Mouse (Mus musculus): ENCODE measurements at regions not wholly inside any gene's neighbourhood (a gene's known extent, or its start where the extent isn't known, plus 50 kb on each side); places are given as distances from the start of the nearest gene placed in this dataset.

DNA sequence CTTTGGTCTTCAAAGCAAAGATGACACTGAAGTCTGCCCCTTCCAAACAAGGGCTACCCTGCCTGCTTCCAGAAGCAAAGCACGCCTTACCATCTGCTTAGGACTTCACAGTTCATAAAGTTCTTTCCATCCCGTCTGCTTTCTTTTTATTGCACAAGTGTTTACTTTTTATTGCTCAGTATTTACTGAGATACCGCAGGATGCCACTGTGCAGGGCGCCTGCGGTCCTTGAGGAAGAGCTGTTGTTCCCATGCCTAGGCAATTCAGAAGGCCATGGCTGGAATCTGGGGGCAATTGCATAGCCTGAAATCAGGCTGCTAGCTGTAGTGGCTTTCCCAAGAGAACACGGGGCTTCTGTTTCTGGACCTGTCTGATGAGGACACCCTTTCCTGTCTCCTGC is 1255.8 kb upstream of the A1bg start:
- WGBS: 86% methylated on average over 6 of the region's 6 CpGs
- no peak overlapping the region for H3K4me3 ChIP-seq (ENCODE audit: low read depth, low read length)
- H3K9me3 ChIP-seq (ENCODE audit: low read length): no peaks in the 10 kb centered on the region
- no peaks in the 10 kb centered on the region for H3K36me3 ChIP-seq (ENCODE audit: insufficient read depth)
- H3K27me3 ChIP-seq (ENCODE audit: insufficient read depth, low read length): no peaks in the 10 kb centered on the region
- no peak overlapping the region for H3K9ac ChIP-seq
- H3K4me1 ChIP-seq (ENCODE audit: insufficient read depth): no peaks in the 10 kb centered on the region
- ATAC-seq (no peak), DNase-seq (no peak)
- TF ChIP-seq CTCF (IDR thresholded peaks at IDR 0.05; ENCODE audit: low read depth): no peak
- no peak overlapping the region for H3K27ac ChIP-seq (ENCODE audit: low read depth, low read length)
- H3K4me2 ChIP-seq (ENCODE audit: low read depth): no peak overlapping the region

DNA sequence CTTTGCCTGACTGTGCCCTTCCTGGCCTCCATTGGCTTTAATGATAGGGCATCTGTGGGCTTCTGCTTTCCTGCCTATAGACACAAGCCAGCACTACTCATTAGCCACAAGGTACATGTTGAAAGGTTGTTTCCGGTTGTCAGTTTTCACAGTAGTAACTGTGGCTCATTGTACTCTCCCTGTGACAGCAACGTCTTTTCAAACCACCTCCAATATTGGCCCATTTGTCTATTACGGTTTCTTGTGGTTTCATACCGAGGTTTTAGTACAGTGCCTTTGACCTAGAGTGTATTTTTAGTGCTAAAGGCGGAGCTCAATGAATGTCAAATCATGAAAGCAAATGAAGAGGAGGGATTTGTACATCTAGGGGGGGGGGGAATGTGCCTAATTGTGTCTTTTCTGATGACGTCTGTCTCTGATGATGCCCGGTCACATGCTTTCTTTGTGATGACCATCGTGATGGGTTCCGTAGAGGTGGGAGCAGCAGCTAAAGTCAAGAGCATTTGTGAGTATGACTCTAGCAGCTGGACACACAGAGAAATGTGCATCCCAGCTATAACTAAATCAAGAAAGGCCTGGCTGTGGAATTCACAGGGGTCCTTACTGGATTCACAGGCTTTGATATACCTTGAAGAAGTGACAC is 1255.1 kb upstream of the A1bg start:
- Histone ChIP-seq H3K36me3 (ENCODE audit: insufficient read depth) (no peaks in the 10 kb centered on the region), H3K4me3 (ENCODE audit: low read depth, low read length) (no peak overlapping the region), H3K27me3 (ENCODE audit: insufficient read depth, low read length) (no peaks in the 10 kb centered on the region), H3K4me2 (ENCODE audit: low read depth) (no peak overlapping the region), H3K9ac (no peak overlapping the region), H3K27ac (ENCODE audit: low read depth, low read length) (no peak overlapping the region), H3K9me3 (ENCODE audit: low read length) (no peaks in the 10 kb centered on the region), H3K4me1 (ENCODE audit: insufficient read depth) (no peaks in the 10 kb centered on the region)
- no peak for TF ChIP-seq CTCF (IDR thresholded peaks at IDR 0.05; ENCODE audit: low read depth)
- ATAC-seq: no peak
- WGBS: 87% methylated on average over 9 of the region's 9 CpGs
- DNase-seq: no peak

DNA sequence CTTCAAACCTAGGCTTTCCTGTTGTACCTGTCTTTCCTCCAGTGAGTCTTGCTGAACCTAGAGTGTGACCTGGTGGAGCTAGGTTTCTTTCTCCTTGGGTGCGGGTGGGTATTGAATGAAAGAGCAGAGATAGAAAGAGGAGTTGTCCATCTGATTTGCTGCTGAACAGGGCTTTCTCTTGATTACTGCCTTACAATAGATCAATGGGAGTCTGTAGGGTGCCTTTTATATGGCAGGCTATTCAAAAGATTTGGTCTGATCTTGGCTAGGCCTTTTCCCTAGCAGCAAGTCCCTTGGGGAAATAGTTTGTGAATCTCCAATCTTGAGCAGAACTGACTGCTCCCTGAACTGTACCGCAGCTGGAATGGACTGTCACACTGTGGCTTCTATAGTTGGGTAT is 1253.3 kb upstream of the A1bg start:
- ATAC-seq (no peak), DNase-seq (no peak)
- Histone ChIP-seq H3K36me3 (ENCODE audit: insufficient read depth) (no peaks in the 10 kb centered on the region), H3K4me1 (ENCODE audit: insufficient read depth) (no peaks in the 10 kb centered on the region), H3K9me3 (ENCODE audit: low read length) (no peaks in the 10 kb centered on the region), H3K27ac (ENCODE audit: low read depth, low read length) (no peak overlapping the region), H3K9ac (no peak overlapping the region), H3K4me2 (ENCODE audit: low read depth) (no peak overlapping the region), H3K4me3 (ENCODE audit: low read depth, low read length) (no peak overlapping the region), H3K27me3 (ENCODE audit: insufficient read depth, low read length) (no peaks in the 10 kb centered on the region)
- WGBS: 50% methylated on average over 2 of the region's 2 CpGs
- TF ChIP-seq CTCF (IDR thresholded peaks at IDR 0.05; ENCODE audit: low read depth): no peak

DNA sequence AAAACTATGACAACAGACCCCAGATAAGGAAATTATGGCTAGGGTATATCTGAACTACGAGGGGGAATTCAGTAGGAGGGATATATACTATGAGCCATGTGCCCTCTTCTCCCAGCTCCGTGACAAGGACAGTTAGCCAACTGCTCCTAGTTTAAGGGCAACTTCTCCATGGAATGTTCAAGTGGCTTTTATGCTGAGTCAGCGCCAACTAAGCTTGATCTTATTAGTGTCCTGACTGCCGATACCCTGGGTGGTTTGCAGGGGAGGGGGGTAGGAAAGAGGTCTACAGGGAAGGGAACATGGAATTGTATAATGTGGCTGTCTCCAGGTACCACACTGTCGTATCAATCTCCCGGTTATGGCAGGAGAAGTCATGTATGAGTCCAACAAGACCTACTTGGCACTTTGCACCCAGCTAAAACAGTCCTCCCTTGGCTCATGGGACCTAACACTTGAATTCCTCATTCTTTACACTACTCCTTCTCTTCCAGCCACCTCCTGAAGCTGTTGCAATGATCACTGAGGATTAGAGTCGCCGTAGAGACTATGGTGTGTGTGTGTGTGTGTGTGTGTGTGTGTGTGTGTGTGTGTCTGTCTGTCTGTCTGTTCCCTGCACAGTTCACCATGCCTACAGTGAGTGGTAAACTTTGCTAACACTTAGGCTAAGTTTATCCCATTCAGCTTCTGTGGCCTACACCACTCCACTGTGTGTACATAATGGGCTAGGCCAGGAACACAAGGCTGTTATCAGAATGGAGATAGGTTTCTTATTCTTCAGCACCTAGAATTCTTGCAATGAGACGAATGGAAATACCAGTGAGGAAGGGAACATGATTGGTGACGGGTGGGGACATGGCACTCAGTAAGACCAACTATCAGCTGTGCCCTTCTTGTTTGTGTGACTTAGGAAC is 1251.1 kb upstream of the A1bg start:
- H3K9ac ChIP-seq: no peak overlapping the region
- H3K27ac ChIP-seq (ENCODE audit: low read depth, low read length): no peak overlapping the region
- TF ChIP-seq CTCF (IDR thresholded peaks at IDR 0.05; ENCODE audit: low read depth): no peak
- ATAC-seq: no peak
- DNase-seq: no peak
- WGBS: 91% methylated on average over 10 of the region's 10 CpGs
- no peaks in the 10 kb centered on the region for H3K9me3 ChIP-seq (ENCODE audit: low read length)
- no peaks in the 10 kb centered on the region for H3K36me3 ChIP-seq (ENCODE audit: insufficient read depth)
- no peak overlapping the region for H3K4me3 ChIP-seq (ENCODE audit: low read depth, low read length)
- H3K27me3 ChIP-seq (ENCODE audit: insufficient read depth, low read length): no peaks in the 10 kb centered on the region
- no peaks in the 10 kb centered on the region for H3K4me1 ChIP-seq (ENCODE audit: insufficient read depth)
- H3K4me2 ChIP-seq (ENCODE audit: low read depth): no peak overlapping the region

DNA sequence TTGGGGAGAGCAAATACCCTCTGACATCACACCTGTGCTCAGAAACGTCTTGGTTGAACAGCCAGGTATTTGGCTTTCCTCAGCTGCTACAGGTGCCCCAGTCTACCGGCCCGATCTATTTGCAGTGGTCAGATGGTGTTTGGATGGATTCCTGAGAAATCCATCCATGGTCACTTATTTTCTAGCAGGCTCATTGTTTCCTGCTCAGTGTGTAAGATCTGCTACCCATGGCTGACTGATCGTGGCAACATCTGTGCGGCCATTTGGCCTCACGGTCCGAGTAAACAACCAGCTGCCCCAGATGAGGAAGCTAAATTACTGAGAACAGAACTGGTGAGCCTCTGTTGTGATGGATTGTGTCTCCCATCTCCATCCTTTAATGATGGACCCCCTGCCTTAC is 1248.8 kb upstream of the A1bg start:
- H3K9me3 ChIP-seq (ENCODE audit: low read length): no peaks in the 10 kb centered on the region
- H3K36me3 ChIP-seq (ENCODE audit: insufficient read depth): no peaks in the 10 kb centered on the region
- 82% methylated on average over 7 of the region's 7 CpGs for WGBS
- ATAC-seq: no peak
- H3K27me3 ChIP-seq (ENCODE audit: insufficient read depth, low read length): no peaks in the 10 kb centered on the region
- no peaks in the 10 kb centered on the region for H3K4me1 ChIP-seq (ENCODE audit: insufficient read depth)
- no peak for TF ChIP-seq CTCF (IDR thresholded peaks at IDR 0.05; ENCODE audit: low read depth)
- no peak for DNase-seq
- H3K27ac ChIP-seq (ENCODE audit: low read depth, low read length): no peak overlapping the region
- H3K9ac ChIP-seq: no peak overlapping the region
- H3K4me2 ChIP-seq (ENCODE audit: low read depth): no peak overlapping the region
- no peak overlapping the region for H3K4me3 ChIP-seq (ENCODE audit: low read depth, low read length)

DNA sequence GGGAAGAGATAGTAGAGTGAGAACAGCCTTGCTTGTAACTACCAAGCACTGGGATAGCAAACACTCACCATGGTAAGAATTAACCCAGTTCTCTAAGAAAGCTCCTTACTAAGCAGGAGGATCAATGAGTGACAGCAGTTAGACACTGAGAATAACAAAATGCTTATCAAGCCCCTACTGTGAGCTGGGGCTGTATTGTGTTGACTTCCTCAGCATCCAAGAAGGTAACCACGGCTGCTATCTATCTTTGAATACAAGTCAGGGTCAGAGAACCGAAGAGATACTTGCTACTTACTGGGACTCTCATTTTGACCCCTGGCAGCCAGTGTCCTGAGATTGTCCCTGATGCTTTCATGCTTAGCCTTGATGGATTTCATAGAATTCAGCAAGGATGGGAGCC is 1248.4 kb upstream of the A1bg start:
- no peak overlapping the region for H3K4me3 ChIP-seq (ENCODE audit: low read depth, low read length)
- ATAC-seq (no peak), DNase-seq (no peak)
- H3K36me3 ChIP-seq (ENCODE audit: insufficient read depth): no peaks in the 10 kb centered on the region
- WGBS: 62% methylated on average over 2 of the region's 2 CpGs
- no peaks in the 10 kb centered on the region for H3K4me1 ChIP-seq (ENCODE audit: insufficient read depth)
- H3K4me2 ChIP-seq (ENCODE audit: low read depth): no peak overlapping the region
- no peaks in the 10 kb centered on the region for H3K27me3 ChIP-seq (ENCODE audit: insufficient read depth, low read length)
- no peak overlapping the region for H3K9ac ChIP-seq
- H3K9me3 ChIP-seq (ENCODE audit: low read length): no peaks in the 10 kb centered on the region
- no peak for TF ChIP-seq CTCF (IDR thresholded peaks at IDR 0.05; ENCODE audit: low read depth)
- H3K27ac ChIP-seq (ENCODE audit: low read depth, low read length): no peak overlapping the region

DNA sequence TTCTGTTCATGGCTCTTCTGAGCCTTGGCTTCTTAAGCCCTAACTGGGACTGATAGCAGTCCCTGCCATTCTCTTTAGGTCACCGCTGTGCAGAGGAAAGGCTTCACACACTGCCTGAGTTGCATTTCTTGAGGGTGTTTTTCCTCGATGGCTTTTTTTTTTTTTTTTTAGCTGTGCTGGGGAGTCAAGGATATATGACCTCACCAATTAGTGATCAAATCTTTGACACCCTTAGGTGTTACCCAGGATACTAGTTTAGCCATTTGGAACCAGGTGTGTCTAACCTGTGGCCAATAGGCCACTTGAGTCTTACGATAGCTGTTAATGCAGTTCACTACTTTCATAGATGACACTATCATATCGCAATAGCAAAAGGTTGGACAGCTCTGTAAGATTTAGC is 1247.5 kb upstream of the A1bg start:
- Histone ChIP-seq H3K4me3 (ENCODE audit: low read depth, low read length) (no peak overlapping the region), H3K27ac (ENCODE audit: low read depth, low read length) (no peak overlapping the region)
- WGBS: 95% methylated on average over 4 of the region's 4 CpGs

More for the DNA sequence above, 1247.5 kb upstream of the A1bg start:
- Histone ChIP-seq H3K36me3 (ENCODE audit: insufficient read depth) (no peaks in the 10 kb centered on the region), H3K4me2 (ENCODE audit: low read depth) (no peak overlapping the region), H3K9me3 (ENCODE audit: low read length) (no peaks in the 10 kb centered on the region), H3K27me3 (ENCODE audit: insufficient read depth, low read length) (no peaks in the 10 kb centered on the region), H3K9ac (no peak overlapping the region), H3K4me1 (ENCODE audit: insufficient read depth) (no peaks in the 10 kb centered on the region)
- no peak for DNase-seq
- ATAC-seq: no peak
- TF ChIP-seq CTCF (IDR thresholded peaks at IDR 0.05; ENCODE audit: low read depth): no peak
